Mouse (Mus musculus) layer of hippocampus, postnatal 14 days (tissue): ENCODE data around the gene Pwwp2a. TPM values are rescaled to one million over a fixed set of nuclear protein-coding genes. Genes with fewer than 3 reads are reported as not detected.

Experiments
- DNase-seq, 2 experiments: peaks; one replicate each; pipeline ENCODE4 v3.0.0; 2021 to 2022; ENCODE audit warnings: low spot score in 2 of 2, mixed read lengths in 1 of 2
- total RNA-seq, 2 experiments: library from RNA; stranded (reverse); gene quantifications; 2 replicates each; pipeline ENCODE4 v1.2.3; 2021

Gene Pwwp2a
- total RNA-seq, 2 experiments from 2014 or later, result 69.6 to 73.3 TPM

- DNase-seq, result peak in 1 of 2 experiments; percentile 54
These were observed 30.4 kb downstream of the Pwwp2a start for GRCm38 (mm10) chr11:43712178-43712577.

- DNase-seq, result no peak
These were observed 41.6 kb downstream of the Pwwp2a start for GRCm38 (mm10) chr11:43723411-43723810.

GRCm38 (mm10) chr11:43727796-43728195 is 46.0 kb downstream of the Pwwp2a start:
- no peak for DNase-seq

GRCm38 (mm10) chr11:43728737-43729301 is 47.0 kb downstream of the Pwwp2a start:
- DNase-seq, result peak in 1 of 2 experiments; percentile 54

- DNase-seq, result peak; percentile 96 to 99
These were observed 65.7 kb downstream of the Pwwp2a start, which contains the start of gene Ttc1 for GRCm38 (mm10) chr11:43747233-43748226. TSS of gene Ttc1 (minus strand) at chr11:43748008.

GRCm38 (mm10) chr11:43751542-43751941 is 69.7 kb downstream of the Pwwp2a start:
- no peak for DNase-seq

- DNase-seq, result no peak
These were observed 72.8 kb downstream of the Pwwp2a start for GRCm38 (mm10) chr11:43754568-43754967.

- DNase-seq, result no peak
These were observed 73.6 kb downstream of the Pwwp2a start for GRCm38 (mm10) chr11:43755411-43755810.

GRCm38 (mm10) chr11:43758436-43758835 is 76.6 kb downstream of the Pwwp2a start:
- no peak for DNase-seq

- DNase-seq, result peak; percentile 65 to 70
These were observed 85.3 kb downstream of the Pwwp2a start for GRCm38 (mm10) chr11:43766922-43767648.

- no peak for DNase-seq
These were observed 86.0 kb downstream of the Pwwp2a start for GRCm38 (mm10) chr11:43767749-43768148.

GRCm38 (mm10) chr11:43770110-43770509 is 88.3 kb downstream of the Pwwp2a start:
- DNase-seq, result no peak

Other genes starting within 250 kb of the Pwwp2a start
- gene Slu7, start 248.3 kb upstream of the Pwwp2a start, total RNA-seq, result 10 to 100 TPM; 43.5 to 45.0 TPM
- gene C1qtnf2, start 207.7 kb upstream of the Pwwp2a start, total RNA-seq, result 1 to 10 TPM; 3.1 to 3.6 TPM
- gene Ccnjl, start 153.2 kb upstream of the Pwwp2a start, total RNA-seq, result 1 to 10 TPM; 7.8 to 9.9 TPM
- 1 to 10 TPM; 2.1 to 2.5 TPM for gene 4933415A04Rik, start 95.0 kb upstream of the Pwwp2a start, total RNA-seq
- not detected for gene Fabp6, start 80.5 kb upstream of the Pwwp2a start, total RNA-seq
- 10 to 100 TPM; 48.1 to 48.4 TPM for gene Ttc1, start 66.0 kb downstream of the Pwwp2a start, total RNA-seq
- 1 to 10 TPM; 4.1 to 6.0 TPM for gene Adra1b, start 219.2 kb downstream of the Pwwp2a start, total RNA-seq